Mouse (Mus musculus): ENCODE measurements at regions not wholly inside any gene's neighbourhood (a gene's known extent, or its start where the extent isn't known, plus 50 kb on each side); places are given as distances from the start of the nearest gene placed in this dataset.

DNA sequence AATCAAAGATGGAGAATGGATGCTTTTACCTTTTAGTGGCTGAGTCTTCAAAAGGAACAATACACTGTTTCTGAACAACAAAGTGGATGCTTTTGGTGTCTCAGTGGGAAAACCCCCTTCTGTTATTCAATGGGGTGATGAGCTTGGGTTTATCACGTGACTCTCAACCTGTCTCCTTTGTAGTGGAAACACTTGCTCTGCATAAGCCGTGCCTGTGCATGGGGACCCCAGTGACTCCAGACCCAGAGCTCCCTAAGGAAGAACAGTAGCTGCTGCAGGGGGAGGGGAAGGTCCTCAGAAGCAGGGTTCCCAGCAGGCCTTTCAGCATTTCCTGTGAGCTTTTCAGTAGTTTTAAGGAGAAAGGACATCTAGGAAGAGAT lies 83.9 kb upstream of the Ankrd50 start:
- no peak for ATAC-seq
- H3K9me3 ChIP-seq, result no peaks in the 10 kb centered on the region
- no peaks in the 10 kb centered on the region for H3K4me1 ChIP-seq (replicated peaks)
- H3K27ac ChIP-seq, result no peak overlapping the region
- 42% methylated on average over 2 of the region's 2 CpGs for WGBS
- no peaks in the 10 kb centered on the region for H3K27me3 ChIP-seq (replicated peaks)
- no peak overlapping the region for H3K4me3 ChIP-seq (replicated peaks)
- no peak overlapping the region for H3K4me2 ChIP-seq (replicated peaks)
- no peaks in the 10 kb centered on the region for H3K36me3 ChIP-seq
- H3K9ac ChIP-seq, result no peak overlapping the region

DNA sequence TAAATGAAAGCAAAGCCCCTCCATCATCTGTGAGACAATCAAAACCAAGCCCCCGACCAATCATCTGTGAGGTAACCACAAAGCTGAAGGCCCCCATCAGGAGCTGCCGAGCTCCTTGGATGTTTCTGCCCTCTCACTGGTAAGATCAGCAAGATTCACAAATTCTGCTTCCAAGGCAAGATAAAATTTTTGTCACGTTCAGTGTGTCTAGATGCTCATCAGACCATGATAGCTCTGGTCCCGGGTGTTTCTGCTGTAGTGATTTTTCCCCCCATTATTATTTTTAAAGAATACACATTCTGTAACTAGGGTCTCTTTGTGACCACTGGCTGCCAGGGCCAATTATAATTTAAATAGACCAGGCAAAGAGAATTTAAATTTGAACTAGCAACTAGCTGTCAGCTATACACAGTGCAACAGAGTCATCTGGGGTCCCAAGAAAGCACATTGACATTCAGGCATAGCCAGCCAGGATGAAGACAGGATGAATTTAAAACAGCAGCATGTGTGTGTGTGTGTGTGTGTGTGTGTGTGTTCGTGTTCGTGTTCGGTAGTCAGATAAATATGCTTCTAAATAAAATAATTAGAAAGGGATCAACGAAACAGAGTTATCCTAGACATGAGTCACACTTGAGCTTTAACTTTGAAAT lies 83.4 kb upstream of the Ankrd50 start:
- WGBS, result 79% methylated on average over 8 of the region's 8 CpGs
- Histone ChIP-seq H3K4me3 (replicated peaks) (no peak overlapping the region), H3K4me2 (replicated peaks) (no peak overlapping the region), H3K36me3 (no peaks in the 10 kb centered on the region), H3K27ac (no peak overlapping the region), H3K9ac (no peak overlapping the region), H3K4me1 (replicated peaks) (no peaks in the 10 kb centered on the region), H3K27me3 (replicated peaks) (no peaks in the 10 kb centered on the region), H3K9me3 (no peaks in the 10 kb centered on the region)
- no peak for ATAC-seq

DNA sequence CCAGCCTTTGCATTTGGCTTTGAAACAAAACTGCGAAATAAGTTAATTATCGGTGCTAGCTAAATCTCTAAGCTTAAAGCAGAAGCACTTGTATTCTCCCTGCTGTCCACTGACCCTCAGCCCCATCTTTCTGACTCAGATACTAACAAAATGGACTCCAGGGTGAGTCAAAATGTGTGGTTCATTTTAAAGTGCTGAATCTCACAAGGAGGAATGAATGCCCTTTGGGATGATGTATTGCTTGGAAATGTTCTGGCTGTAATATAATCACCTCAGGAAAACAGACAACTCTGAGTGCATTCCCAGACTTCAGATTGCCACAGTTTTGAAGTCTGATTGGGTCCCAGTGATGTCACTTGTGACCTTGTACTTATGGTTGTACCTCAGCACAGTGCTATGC lies 81.9 kb upstream of the Ankrd50 start:
- Histone ChIP-seq H3K36me3 (no peaks in the 10 kb centered on the region), H3K4me1 (replicated peaks) (no peaks in the 10 kb centered on the region), H3K4me2 (replicated peaks) (no peak overlapping the region), H3K4me3 (replicated peaks) (no peak overlapping the region), H3K9me3 (no peaks in the 10 kb centered on the region), H3K27me3 (replicated peaks) (no peaks in the 10 kb centered on the region), H3K27ac (no peak overlapping the region), H3K9ac (no peak overlapping the region)
- WGBS, result 91% methylated on average over 2 of the region's 2 CpGs
- no peak for ATAC-seq

DNA sequence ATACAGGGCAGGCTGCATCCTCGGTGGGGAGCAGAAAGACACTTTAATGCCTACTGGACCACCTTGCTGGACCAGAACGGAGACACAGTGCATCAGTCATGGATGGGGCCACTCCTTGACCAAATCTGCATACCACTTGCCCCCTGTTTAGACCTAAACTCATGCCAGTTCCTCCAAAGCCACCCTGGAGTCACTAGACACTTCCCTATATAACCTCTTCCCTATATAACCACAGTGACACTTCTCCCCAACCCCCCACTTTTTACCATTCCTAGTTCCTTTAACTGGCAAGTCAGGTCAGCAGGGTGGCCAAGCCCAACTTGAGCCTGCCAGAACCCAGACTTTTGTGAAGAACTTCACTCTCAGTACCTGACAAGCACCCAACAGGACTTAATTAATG lies 80.2 kb upstream of the Ankrd50 start:
- WGBS, result 42% methylated on average over 2 of the region's 2 CpGs
- H3K36me3 ChIP-seq, result no peaks in the 10 kb centered on the region

DNA sequence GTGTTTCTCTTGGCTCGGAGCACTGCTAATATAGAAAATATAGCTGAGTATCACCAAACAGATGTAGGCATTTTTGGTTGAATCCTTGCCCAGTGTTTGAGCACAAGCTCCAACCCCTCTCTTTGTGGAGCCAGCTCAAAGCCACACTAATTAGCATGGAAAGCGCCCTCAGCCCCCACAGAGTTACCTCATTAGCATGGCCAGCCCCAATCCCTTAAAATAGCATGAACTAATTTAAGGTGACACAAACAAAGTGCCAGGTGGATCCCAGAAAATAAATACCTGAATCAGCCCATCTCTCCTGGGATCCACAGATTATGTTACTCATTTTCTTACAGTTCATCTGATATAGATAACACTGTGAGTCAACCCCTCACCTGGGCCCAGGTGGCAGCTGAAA lies 79.7 kb upstream of the Ankrd50 start:
- H3K4me3 ChIP-seq (replicated peaks), result no peak overlapping the region

More for the DNA sequence above, 80.2 kb upstream of the Ankrd50 start:
- Histone ChIP-seq H3K27ac (no peak overlapping the region), H3K9me3 (no peaks in the 10 kb centered on the region), H3K4me2 (replicated peaks) (no peak overlapping the region), H3K9ac (no peak overlapping the region), H3K27me3 (replicated peaks) (no peaks in the 10 kb centered on the region), H3K4me1 (replicated peaks) (no peaks in the 10 kb centered on the region), H3K4me3 (replicated peaks) (no peak overlapping the region)
- ATAC-seq, result no peak

DNA sequence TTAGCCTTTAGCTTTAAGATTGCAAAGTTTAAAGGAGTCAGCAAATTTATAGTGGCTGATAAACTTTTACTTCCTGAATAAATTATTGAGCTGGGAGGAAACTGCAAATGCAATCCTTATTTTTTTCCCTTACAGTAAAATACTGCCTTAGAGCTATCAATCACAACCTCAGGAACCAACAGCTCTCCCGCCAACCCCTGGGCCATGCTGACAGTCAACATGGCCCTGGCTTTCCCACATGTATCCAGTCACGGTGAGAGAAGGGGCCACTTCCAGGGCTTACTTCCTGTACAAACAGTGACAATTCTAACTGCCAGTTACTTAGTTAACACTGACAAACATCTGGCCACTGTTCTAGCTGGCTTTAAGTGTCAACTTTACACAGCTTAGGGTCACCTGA lies 76.5 kb upstream of the Ankrd50 start:
- Histone ChIP-seq H3K9ac (no peak overlapping the region), H3K27me3 (replicated peaks) (no peaks in the 10 kb centered on the region), H3K4me3 (replicated peaks) (no peak overlapping the region), H3K36me3 (no peaks in the 10 kb centered on the region), H3K4me1 (replicated peaks) (no peaks in the 10 kb centered on the region), H3K9me3 (no peaks in the 10 kb centered on the region), H3K4me2 (replicated peaks) (no peak overlapping the region), H3K27ac (no peak overlapping the region)
- no peak for ATAC-seq
- 39% methylated on average over 2 of the region's 2 CpGs for WGBS

More for the DNA sequence above, 79.7 kb upstream of the Ankrd50 start:
- Histone ChIP-seq H3K4me1 (replicated peaks) (no peaks in the 10 kb centered on the region), H3K9me3 (no peaks in the 10 kb centered on the region), H3K9ac (no peak overlapping the region), H3K4me2 (replicated peaks) (no peak overlapping the region), H3K27me3 (replicated peaks) (no peaks in the 10 kb centered on the region), H3K27ac (no peak overlapping the region), H3K36me3 (no peaks in the 10 kb centered on the region)
- 41% methylated on average over 2 of the region's 2 CpGs for WGBS
- ATAC-seq, result no peak

DNA sequence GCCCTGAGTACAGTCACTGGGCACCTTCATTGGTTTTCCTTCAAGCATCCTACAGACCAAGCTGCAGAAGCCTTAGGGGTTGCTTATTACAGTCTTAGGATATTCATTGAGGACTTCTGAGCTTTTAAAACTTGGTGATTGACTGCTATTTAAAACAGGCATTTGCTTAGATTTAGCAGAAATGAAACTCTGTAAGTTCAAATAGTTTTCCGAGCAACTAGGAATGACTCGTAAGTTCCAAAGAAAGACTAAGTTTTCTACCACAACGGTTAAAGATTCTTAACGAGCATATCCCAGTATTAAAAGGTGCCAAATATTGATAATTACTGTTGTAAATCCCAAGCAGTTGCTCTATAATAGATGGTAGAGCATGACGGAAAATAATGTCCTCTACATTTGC lies 71.3 kb upstream of the Ankrd50 start:
- 93% methylated on average over 5 of the region's 5 CpGs for WGBS
- no peaks in the 10 kb centered on the region for H3K9me3 ChIP-seq
- ATAC-seq, result no peak
- no peak overlapping the region for H3K27ac ChIP-seq
- no peak overlapping the region for H3K4me2 ChIP-seq (replicated peaks)
- H3K36me3 ChIP-seq, result no peaks in the 10 kb centered on the region
- no peak overlapping the region for H3K9ac ChIP-seq
- H3K4me3 ChIP-seq (replicated peaks), result no peak overlapping the region
- no peaks in the 10 kb centered on the region for H3K27me3 ChIP-seq (replicated peaks)
- no peaks in the 10 kb centered on the region for H3K4me1 ChIP-seq (replicated peaks)

DNA sequence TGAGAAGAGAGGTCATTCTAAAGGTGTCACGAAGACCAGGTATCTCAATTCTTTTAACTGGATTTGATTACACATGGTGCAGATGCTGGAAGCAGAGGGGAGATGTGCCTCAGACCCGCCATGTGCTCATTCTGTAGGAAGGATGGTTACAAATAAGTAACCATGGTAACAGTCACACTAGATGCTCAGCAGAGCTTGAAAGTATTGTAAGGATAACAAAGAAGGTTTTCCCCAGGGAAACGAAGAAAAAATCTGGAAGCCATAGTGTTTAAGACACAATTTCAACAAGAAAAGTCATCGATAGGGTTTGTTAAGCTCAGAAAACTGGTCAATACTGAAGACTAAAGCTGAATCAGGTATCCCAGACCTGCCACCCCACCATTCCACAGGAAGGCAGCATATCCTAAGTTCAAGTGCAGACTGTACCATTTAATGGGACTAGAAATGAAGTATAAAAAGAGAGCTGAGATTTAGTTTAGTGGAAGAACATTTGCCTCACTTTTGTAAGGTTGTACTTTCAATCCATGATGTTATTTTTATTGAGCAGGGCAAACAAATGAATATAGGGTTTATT lies 68.9 kb upstream of the Ankrd50 start:
- H3K4me2 ChIP-seq (replicated peaks), result no peak overlapping the region

DNA sequence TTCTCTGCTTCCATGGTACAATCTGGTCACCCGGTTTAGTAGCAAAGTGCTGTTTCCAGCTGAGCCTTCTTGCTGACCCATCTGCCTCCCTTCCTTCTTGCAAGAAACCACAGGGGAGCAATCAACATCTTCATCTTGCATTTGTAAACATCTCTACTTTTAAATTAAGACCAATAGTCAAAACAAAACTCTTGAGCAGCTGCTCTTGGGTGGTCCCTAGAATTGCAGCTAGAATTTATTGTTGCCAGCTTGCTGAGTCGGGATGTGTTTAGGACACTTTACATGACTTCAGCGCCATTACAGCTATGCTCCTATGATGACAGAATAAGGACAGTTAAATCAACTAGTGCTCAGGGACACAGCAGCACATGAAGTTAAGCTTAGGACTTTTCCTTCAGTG lies 62.4 kb upstream of the Ankrd50 start:
- H3K9me3 ChIP-seq, result no peaks in the 10 kb centered on the region
- no peaks in the 10 kb centered on the region for H3K4me1 ChIP-seq (replicated peaks)
- no peaks in the 10 kb centered on the region for H3K27me3 ChIP-seq (replicated peaks)
- no peak overlapping the region for H3K4me3 ChIP-seq (replicated peaks)
- no peaks in the 10 kb centered on the region for H3K36me3 ChIP-seq
- H3K4me2 ChIP-seq (replicated peaks), result no peak overlapping the region
- WGBS, result 48% methylated on average over 3 of the region's 3 CpGs
- no peak for ATAC-seq
- no peak overlapping the region for H3K9ac ChIP-seq
- no peak overlapping the region for H3K27ac ChIP-seq

More for the DNA sequence above, 68.9 kb upstream of the Ankrd50 start:
- H3K4me3 ChIP-seq (replicated peaks), result no peak overlapping the region
- H3K9me3 ChIP-seq, result no peaks in the 10 kb centered on the region
- H3K36me3 ChIP-seq, result no peaks in the 10 kb centered on the region
- WGBS, result 87% methylated on average over 4 of the region's 4 CpGs
- no peak overlapping the region for H3K27ac ChIP-seq
- H3K9ac ChIP-seq, result no peak overlapping the region
- H3K4me1 ChIP-seq (replicated peaks), result no peaks in the 10 kb centered on the region
- no peaks in the 10 kb centered on the region for H3K27me3 ChIP-seq (replicated peaks)
- no peak for ATAC-seq

DNA sequence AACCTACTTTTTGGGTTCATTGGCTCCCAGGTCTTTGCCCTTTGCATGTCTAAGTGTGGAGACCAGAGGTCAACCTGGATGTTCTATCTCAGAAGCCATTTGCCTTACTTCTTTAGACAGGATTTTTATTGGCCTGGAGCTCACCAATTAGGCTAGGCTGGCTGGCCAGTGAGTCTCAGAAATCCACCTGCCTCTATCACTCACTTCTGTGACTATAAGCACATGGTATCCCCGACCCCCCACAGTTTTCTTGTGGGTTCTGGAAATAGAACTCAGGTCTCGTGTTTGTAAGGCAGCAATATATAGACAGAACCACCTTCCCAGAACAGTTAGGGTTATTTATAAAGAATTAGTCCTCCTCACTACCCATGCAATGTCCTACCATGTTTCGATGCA lies 60.9 kb upstream of the Ankrd50 start:
- 82% methylated on average over 3 of the region's 3 CpGs for WGBS
- H3K4me1 ChIP-seq (replicated peaks), result no peaks in the 10 kb centered on the region
- no peak overlapping the region for H3K27ac ChIP-seq
- no peak for ATAC-seq
- no peaks in the 10 kb centered on the region for H3K9me3 ChIP-seq
- H3K27me3 ChIP-seq (replicated peaks), result no peaks in the 10 kb centered on the region
- H3K4me2 ChIP-seq (replicated peaks), result no peak overlapping the region
- no peaks in the 10 kb centered on the region for H3K36me3 ChIP-seq
- no peak overlapping the region for H3K4me3 ChIP-seq (replicated peaks)
- no peak overlapping the region for H3K9ac ChIP-seq

DNA sequence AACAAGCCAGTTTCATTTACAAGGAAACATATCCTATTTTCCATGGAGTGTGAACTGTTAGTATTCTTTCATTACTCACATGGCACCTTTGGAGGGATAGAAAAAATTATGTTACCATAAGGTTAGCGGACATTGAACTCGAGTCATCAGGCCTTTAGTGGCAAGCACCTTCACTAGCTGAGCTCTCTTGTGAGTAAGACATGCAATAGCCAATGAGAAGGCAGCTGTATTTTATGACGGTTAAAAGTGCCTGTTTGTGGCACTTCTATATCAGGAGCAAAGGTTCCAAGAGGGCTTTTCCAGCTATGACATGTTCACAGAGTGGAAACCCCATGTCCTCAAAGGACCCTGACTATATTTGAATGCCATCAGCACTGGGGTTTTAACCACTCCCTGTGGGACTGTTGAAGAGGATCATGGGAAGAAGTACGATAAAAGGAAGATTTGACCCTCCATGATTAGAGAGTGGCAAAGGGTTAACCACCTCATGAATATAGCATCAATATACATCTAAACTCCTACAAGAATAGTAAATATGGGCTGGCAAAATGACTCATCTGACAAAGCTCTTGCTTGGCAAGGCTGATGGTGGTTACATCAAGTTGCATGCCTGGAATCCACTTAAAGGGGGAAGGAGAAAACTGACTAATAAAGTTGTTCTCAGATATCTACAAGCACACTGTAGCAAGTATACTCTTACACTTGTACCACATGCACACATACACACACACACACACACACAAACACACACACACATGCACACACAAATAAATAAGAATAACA lies 60.3 kb upstream of the Ankrd50 start:
- no peak overlapping the region for H3K27ac ChIP-seq
- no peaks in the 10 kb centered on the region for H3K9me3 ChIP-seq
- H3K27me3 ChIP-seq (replicated peaks), result no peaks in the 10 kb centered on the region
- no peaks in the 10 kb centered on the region for H3K4me1 ChIP-seq (replicated peaks)
- no peak overlapping the region for H3K4me3 ChIP-seq (replicated peaks)
- H3K9ac ChIP-seq, result no peak overlapping the region
- H3K4me2 ChIP-seq (replicated peaks), result no peak overlapping the region
- H3K36me3 ChIP-seq, result no peaks in the 10 kb centered on the region
- WGBS, result 84% methylated on average over 4 of the region's 4 CpGs
- ATAC-seq, result no peak

DNA sequence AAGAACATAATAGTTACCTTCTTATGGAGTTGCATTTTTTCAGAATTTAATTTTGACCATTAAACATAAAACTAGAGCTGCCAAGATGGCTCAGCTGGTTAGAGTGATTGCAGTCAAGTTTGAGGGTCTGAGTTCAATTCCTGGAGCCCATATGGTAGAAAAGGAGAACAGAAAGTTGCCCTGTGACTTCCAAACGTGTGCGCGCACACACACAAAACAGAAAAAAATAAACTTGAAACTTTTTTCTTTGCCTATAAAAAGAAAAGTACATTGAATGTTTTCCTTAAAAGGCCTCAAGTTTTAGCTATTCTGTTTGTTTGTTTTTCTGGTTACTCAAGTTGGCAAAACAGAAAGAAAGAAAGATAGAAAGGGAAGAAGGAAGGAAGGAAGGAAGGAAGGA lies 59.2 kb upstream of the Ankrd50 start:
- WGBS, result 94% methylated on average over 3 of the region's 3 CpGs
- ATAC-seq, result no peak
- Histone ChIP-seq H3K27ac (no peak overlapping the region), H3K4me1 (replicated peaks) (no peaks in the 10 kb centered on the region), H3K9me3 (no peaks in the 10 kb centered on the region), H3K4me3 (replicated peaks) (no peak overlapping the region), H3K36me3 (no peaks in the 10 kb centered on the region), H3K27me3 (replicated peaks) (no peaks in the 10 kb centered on the region), H3K4me2 (replicated peaks) (no peak overlapping the region), H3K9ac (no peak overlapping the region)

DNA sequence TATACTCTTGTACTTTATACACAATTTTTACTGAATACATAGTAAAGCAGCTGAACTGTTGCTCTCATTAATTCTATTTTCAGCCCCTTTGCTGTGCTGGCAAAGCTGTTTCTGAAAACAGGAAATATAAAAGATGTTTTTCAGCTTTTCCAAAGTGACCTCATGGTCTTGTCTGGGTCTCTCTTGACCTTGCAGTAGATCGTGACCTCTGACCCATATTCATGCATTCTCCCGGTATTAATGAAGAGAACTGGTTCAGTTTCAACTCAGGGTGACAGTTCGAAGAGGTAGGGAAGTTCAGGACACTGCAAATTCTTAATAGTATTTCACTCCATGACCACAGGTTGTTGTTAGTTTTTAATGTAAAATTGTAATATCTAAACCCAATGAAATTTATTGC lies 56.7 kb upstream of the Ankrd50 start:
- Histone ChIP-seq H3K27me3 (replicated peaks) (no peaks in the 10 kb centered on the region), H3K4me1 (replicated peaks) (no peaks in the 10 kb centered on the region), H3K9me3 (no peaks in the 10 kb centered on the region), H3K27ac (no peak overlapping the region), H3K9ac (no peak overlapping the region), H3K36me3 (no peaks in the 10 kb centered on the region), H3K4me3 (replicated peaks) (no peak overlapping the region), H3K4me2 (replicated peaks) (no peak overlapping the region)
- 63% methylated on average over 3 of the region's 3 CpGs for WGBS
- ATAC-seq, result no peak

Data from intestine, embryonic 15.5 days (tissue).